Mouse (Mus musculus) forebrain, embryonic 13.5 days (tissue): ENCODE data around the gene Galntl6. TPM values are rescaled to one million over a fixed set of nuclear protein-coding genes. Genes with fewer than 3 reads are reported as not detected.

Experiments
- ATAC-seq: fragments of 200-750 bp; cut with Nextera tagmentation; 2 replicates; pipeline ENCODE4 v1.8.0; 2017
- H3K27ac ChIP-seq: fragments of 300-500 bp; sonication (generic); 2 replicates; pipeline ENCODE4 v1.5.1; 2015; ENCODE audit warnings: inconsistent platforms, mild to moderate bottlenecking, moderate library complexity
- H3K27me3 ChIP-seq: fragments of 300-500 bp; sonication (generic); 2 replicates; pipeline ENCODE4 v1.6.1; 2015; ENCODE audit warnings: mild to moderate bottlenecking, inconsistent platforms
- H3K36me3 ChIP-seq: fragments of 300-500 bp; sonication (generic); 2 replicates; pipeline ENCODE4 v1.6.1; 2015; ENCODE audit warnings: mild to moderate bottlenecking, inconsistent platforms; ENCODE audit not compliant: poor library complexity, severe bottlenecking
- H3K4me1 ChIP-seq: fragments of 300-500 bp; sonication (generic); 2 replicates; pipeline ENCODE4 v1.6.1; 2015; ENCODE audit warnings: inconsistent platforms
- H3K4me2 ChIP-seq: fragments of 300-500 bp; sonication (generic); 2 replicates; pipeline ENCODE4 v1.6.1; 2015; ENCODE audit warnings: inconsistent platforms, mild to moderate bottlenecking, moderate library complexity
- H3K4me3 ChIP-seq: fragments of 300-500 bp; sonication (generic); 2 replicates; pipeline ENCODE4 v1.5.1; 2015; ENCODE audit warnings: mild to moderate bottlenecking, inconsistent platforms
- H3K9ac ChIP-seq: fragments of 300-500 bp; sonication (generic); 2 replicates; pipeline ENCODE4 v1.6.1; 2015; ENCODE audit warnings: mild to moderate bottlenecking, inconsistent platforms
- H3K9me3 ChIP-seq: fragments of 300-500 bp; sonication (generic); replicated peaks from 2 replicates; pipeline ENCODE4 v1.6.1; 2016; ENCODE audit warnings: inconsistent platforms
- WGBS: fragments of 180-500 bp; shearing (Covaris S2); methylation state at CpG from one replicate; pipeline ENCODE4 v1.1.7; 2015; 5-methylcytosine and 5-hydroxymethylcytosine counted together
- polyA plus RNA-seq: library from polyadenylated mRNA; unstranded; fragments of >200 nt; fragmentation: Nextera tagmentation; extraction: Ambion mirVana; gene quantifications from 2 replicates; pipeline ENCODE4 v1.2.1, GENCODE M21; 2015

Galntl6 gene
- polyA plus RNA-seq, 1 experiment from 2014 or later: 2.5 TPM

- Histone ChIP-seq H3K27me3 (no peaks in the 10 kb centered on the region), H3K27ac (no peak overlapping the region), H3K9ac (no peak overlapping the region), H3K9me3 (no peaks in the 10 kb centered on the region), H3K4me2 (no peak overlapping the region), H3K36me3 (no peaks in the 10 kb centered on the region), H3K4me3 (no peak overlapping the region), H3K4me1 (no peaks in the 10 kb centered on the region)
- ATAC-seq: no peak
- 80% methylated on average over 4 of the region's 4 CpGs for WGBS
Measured at GRCm38 (mm10) chr8:57807060-57807459, 1105.4 kb downstream of the Galntl6 start.

- H3K27ac ChIP-seq: no peak overlapping the region
- WGBS: 66% methylated on average over 4 of the region's 4 CpGs
- no peak for ATAC-seq
Measured at GRCm38 (mm10) chr8:57805094-57805493, 1107.3 kb downstream of the Galntl6 start.

GRCm38 (mm10) chr8:57803821-57804220 is 1108.6 kb downstream of the Galntl6 start:
- 82% methylated on average over 8 of the region's 8 CpGs for WGBS

More at GRCm38 (mm10) chr8:57805094-57805493, 1107.3 kb downstream of the Galntl6 start:
- Histone ChIP-seq H3K9ac (no peak overlapping the region), H3K4me3 (no peak overlapping the region), H3K27me3 (no peaks in the 10 kb centered on the region), H3K4me2 (no peak overlapping the region), H3K36me3 (no peaks in the 10 kb centered on the region), H3K9me3 (no peaks in the 10 kb centered on the region), H3K4me1 (0 out of 2 replicates have a peak, but pooled peaks cover 2% of the 10 kb centered on the region)

GRCm38 (mm10) chr8:57801197-57801596 is 1111.2 kb downstream of the Galntl6 start:
- no peak for ATAC-seq
- Histone ChIP-seq H3K4me2 (no peak overlapping the region), H3K9me3 (no peaks in the 10 kb centered on the region), H3K4me3 (no peak overlapping the region), H3K36me3 (no peaks in the 10 kb centered on the region), H3K9ac (no peak overlapping the region), H3K27me3 (0 out of 2 replicates have a peak, but pooled peaks cover 3% of the 10 kb centered on the region), H3K4me1 (peaks cover 9% of the 10 kb centered on the region), H3K27ac (no peak overlapping the region)
- WGBS: 83% methylated on average over 4 of the region's 4 CpGs

More at GRCm38 (mm10) chr8:57803821-57804220, 1108.6 kb downstream of the Galntl6 start:
- Histone ChIP-seq H3K4me3 (no peak overlapping the region), H3K27ac (no peak overlapping the region), H3K4me2 (no peak overlapping the region), H3K4me1 (peaks cover 9% of the 10 kb centered on the region), H3K27me3 (no peaks in the 10 kb centered on the region), H3K9me3 (no peaks in the 10 kb centered on the region), H3K36me3 (no peaks in the 10 kb centered on the region), H3K9ac (no peak overlapping the region)
- no peak for ATAC-seq

DNA sequence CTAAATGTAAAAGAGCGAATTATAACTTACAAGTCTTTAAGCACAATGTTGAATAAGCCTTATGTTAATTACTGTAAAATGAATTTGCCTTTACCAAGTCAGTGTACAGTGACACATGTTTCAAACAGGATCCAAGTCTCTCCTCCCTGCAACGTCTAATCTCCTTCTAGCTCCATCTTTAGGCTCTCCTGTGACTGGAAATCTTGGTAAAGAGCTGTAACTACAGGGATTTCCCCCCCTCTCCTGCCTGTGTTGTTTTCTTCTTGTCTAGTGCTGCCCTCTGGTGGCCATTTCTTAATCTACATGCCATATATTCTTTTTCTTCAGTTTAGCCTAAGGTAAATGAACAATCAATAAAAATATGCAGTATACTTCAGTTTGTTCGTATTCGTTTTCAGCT is 1112.1 kb downstream of the Galntl6 start:
- peak overlapping the region; percentile 33; the same call in 1 of the 2 replicates for H3K27ac ChIP-seq
- H3K9me3 ChIP-seq: no peaks in the 10 kb centered on the region
- 18% methylated on average over 4 of the region's 4 CpGs for WGBS
- H3K9ac ChIP-seq: no peak overlapping the region
- ATAC-seq: peak; percentile 92
- peaks cover 9% of the 10 kb centered on the region for H3K4me1 ChIP-seq
- peak overlapping the region; percentile 26 for H3K4me3 ChIP-seq
- H3K27me3 ChIP-seq: 0 out of 2 replicates have a peak, but pooled peaks cover 3% of the 10 kb centered on the region
- H3K36me3 ChIP-seq: no peaks in the 10 kb centered on the region
- H3K4me2 ChIP-seq: peak overlapping the region; percentile 53

DNA sequence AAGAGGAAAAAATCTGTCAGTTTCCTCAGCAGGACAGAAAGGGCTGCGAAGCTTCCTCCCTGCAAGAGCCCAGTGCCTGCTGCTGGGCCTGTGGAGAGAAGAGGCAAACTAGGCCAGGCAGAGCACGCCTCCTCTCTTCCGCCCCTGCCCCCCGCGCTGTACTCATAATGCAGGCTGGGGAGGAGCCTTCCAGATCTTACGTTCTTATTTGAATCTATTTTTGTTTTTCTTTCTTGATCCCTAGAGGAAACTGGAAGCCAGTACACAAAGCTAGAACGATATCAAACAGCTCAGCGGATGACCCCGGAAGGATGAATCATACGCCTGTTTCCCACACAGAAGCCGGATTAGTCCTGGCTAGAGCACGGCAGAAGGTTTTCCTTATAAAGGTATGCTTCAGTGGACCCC is 1112.6 kb downstream of the Galntl6 start:
- H3K4me3 ChIP-seq: peak overlapping the region; percentile 26
- peaks cover 9% of the 10 kb centered on the region for H3K4me1 ChIP-seq
- peak overlapping the region; percentile 53 for H3K4me2 ChIP-seq
- peak overlapping the region; percentile 33; the same call in 1 of the 2 replicates for H3K27ac ChIP-seq
- WGBS: 4% methylated on average over 12 of the region's 12 CpGs
- 0 out of 2 replicates have a peak, but pooled peaks cover 3% of the 10 kb centered on the region for H3K27me3 ChIP-seq
- H3K9ac ChIP-seq: peak overlapping the region; percentile 38
- peak; percentile 86 for ATAC-seq
- no peaks in the 10 kb centered on the region for H3K36me3 ChIP-seq
- no peaks in the 10 kb centered on the region for H3K9me3 ChIP-seq

GRCm38 (mm10) chr8:57793455-57793854 is 1119.0 kb downstream of the Galntl6 start:
- Histone ChIP-seq H3K9ac (no peak overlapping the region), H3K4me2 (no peak overlapping the region), H3K27me3 (0 out of 2 replicates have a peak, but pooled peaks cover 3% of the 10 kb centered on the region), H3K36me3 (no peaks in the 10 kb centered on the region), H3K9me3 (no peaks in the 10 kb centered on the region), H3K27ac (no peak overlapping the region), H3K4me1 (no peaks in the 10 kb centered on the region), H3K4me3 (no peak overlapping the region)
- peak; percentile 20 for ATAC-seq
- 14% methylated on average over 4 of the region's 4 CpGs for WGBS

GRCm38 (mm10) chr8:57792246-57792645 is 1120.2 kb downstream of the Galntl6 start:
- no peak for ATAC-seq
- Histone ChIP-seq H3K4me1 (no peaks in the 10 kb centered on the region), H3K36me3 (no peaks in the 10 kb centered on the region), H3K4me3 (no peak overlapping the region), H3K27ac (no peak overlapping the region), H3K9me3 (no peaks in the 10 kb centered on the region), H3K9ac (no peak overlapping the region), H3K27me3 (0 out of 2 replicates have a peak, but pooled peaks cover 3% of the 10 kb centered on the region), H3K4me2 (no peak overlapping the region)
- WGBS: 82% methylated on average over 7 of the region's 7 CpGs

DNA sequence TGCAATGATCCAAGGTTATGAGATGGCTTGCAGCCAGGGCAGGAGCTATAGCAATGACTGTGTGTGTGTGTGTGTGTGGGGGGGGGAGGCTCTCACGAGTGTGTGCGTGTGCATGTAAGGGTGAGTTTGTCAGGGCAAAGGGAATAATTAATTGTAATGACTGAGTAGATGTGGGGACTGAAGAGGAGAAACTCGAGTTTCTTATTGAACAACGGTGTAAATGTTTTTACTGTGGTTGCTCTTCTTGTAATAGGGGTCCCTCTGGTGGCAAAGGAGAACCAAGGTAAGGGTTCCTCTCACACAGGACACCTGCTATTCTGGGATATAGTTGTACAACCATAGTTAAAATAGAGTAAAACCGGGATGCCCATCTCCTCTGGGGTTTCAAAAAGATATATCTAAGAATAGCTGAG is 1121.1 kb downstream of the Galntl6 start:
- 40% methylated on average over 5 of the region's 5 CpGs for WGBS
- Histone ChIP-seq H3K4me1 (no peaks in the 10 kb centered on the region), H3K36me3 (no peaks in the 10 kb centered on the region), H3K4me3 (no peak overlapping the region), H3K27ac (no peak overlapping the region), H3K4me2 (no peak overlapping the region), H3K9ac (no peak overlapping the region), H3K9me3 (no peaks in the 10 kb centered on the region), H3K27me3 (0 out of 2 replicates have a peak, but pooled peaks cover 2% of the 10 kb centered on the region)
- ATAC-seq: peak; percentile 60; the same call in 1 of the 2 replicates

GRCm38 (mm10) chr8:57779551-57779950 is 1132.9 kb downstream of the Galntl6 start:
- Histone ChIP-seq H3K9me3 (no peaks in the 10 kb centered on the region), H3K36me3 (no peaks in the 10 kb centered on the region), H3K4me3 (no peak overlapping the region), H3K4me1 (no peaks in the 10 kb centered on the region), H3K4me2 (no peak overlapping the region), H3K27ac (no peak overlapping the region), H3K27me3 (no peaks in the 10 kb centered on the region), H3K9ac (no peak overlapping the region)
- no peak for ATAC-seq
- 84% methylated on average over 7 of the region's 7 CpGs for WGBS

DNA sequence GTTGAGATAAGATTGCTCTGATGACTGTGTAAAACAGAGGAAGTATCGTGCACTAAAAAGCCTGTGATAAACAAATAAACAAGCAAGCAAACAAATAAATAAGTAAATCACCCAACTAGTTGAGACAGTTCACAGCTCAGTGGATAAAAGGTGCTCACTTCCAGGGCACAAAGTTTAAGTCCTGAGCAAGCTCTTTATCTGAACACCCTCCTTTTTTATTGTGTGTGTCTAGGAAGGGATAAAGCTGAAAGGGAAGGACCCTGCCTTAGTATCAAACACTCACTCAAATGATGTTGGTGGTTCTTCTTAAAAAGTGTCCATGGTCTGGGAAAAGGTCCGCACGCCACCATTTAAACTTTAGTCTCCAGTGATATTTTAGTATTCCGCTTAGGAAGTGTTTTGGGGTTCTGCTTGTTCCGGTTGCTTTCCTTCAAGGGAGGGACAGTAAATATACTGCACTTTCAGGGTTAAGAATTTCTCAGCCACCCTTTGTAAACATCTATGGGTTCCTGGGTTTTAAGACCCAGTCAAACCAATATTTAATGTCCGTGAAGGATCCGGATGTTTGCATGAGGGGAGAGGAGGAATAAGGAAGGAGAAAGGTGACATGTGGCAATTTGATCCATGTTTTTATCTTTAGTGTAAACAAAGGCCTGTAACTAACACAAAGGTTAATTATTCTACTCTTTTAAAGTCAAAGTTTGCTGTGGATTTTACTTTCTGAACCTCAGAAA is 1134.3 kb downstream of the Galntl6 start:
- no peak overlapping the region for H3K4me3 ChIP-seq
- H3K27ac ChIP-seq: no peak overlapping the region
- no peak for ATAC-seq
- H3K4me2 ChIP-seq: no peak overlapping the region
- no peaks in the 10 kb centered on the region for H3K27me3 ChIP-seq
- H3K9me3 ChIP-seq: no peaks in the 10 kb centered on the region
- 82% methylated on average over 7 of the region's 7 CpGs for WGBS
- H3K4me1 ChIP-seq: no peaks in the 10 kb centered on the region
- no peak overlapping the region for H3K9ac ChIP-seq
- no peaks in the 10 kb centered on the region for H3K36me3 ChIP-seq

DNA sequence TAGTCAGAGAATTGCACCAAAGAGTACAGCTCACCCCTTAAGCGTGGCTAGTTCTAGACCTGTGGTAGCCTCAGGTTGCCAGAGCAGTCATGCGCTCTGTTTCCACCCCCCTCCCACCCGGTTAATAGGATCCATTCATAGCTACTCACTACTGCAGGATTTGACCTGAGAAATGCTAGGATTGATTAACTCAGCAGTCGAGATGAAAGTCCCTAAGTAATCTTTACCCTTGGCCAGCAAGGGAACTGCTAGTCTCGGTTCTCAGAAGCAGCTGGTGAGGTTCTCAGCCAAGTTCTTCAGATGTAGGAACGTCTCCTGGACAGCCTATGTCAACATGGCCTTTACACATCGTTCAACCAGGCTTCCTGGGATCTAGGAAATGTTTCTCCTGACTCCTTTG is 1135.7 kb downstream of the Galntl6 start:
- no peaks in the 10 kb centered on the region for H3K36me3 ChIP-seq
- ATAC-seq: no peak
- 59% methylated on average over 7 of the region's 7 CpGs for WGBS
- H3K9me3 ChIP-seq: no peaks in the 10 kb centered on the region
- H3K4me2 ChIP-seq: no peak overlapping the region
- no peak overlapping the region for H3K4me3 ChIP-seq
- no peak overlapping the region for H3K9ac ChIP-seq
- H3K27ac ChIP-seq: no peak overlapping the region
- no peaks in the 10 kb centered on the region for H3K4me1 ChIP-seq
- peaks cover 4% of the 10 kb centered on the region; the same call in 1 of the 2 replicates for H3K27me3 ChIP-seq
